Mouse (Mus musculus) regulatory T cell (primary cell): ENCODE measurements at regions not wholly inside any gene's neighbourhood (a gene's known extent, or its start where the extent isn't known, plus 50 kb on each side); places are given as distances from the start of the nearest gene placed in this dataset.
"Not testable (repeated sequence)": the region's sequence is repeated elsewhere in the genome, so short reads cannot be mapped to it uniquely, and the experiment has no call there.

ENCODE experiments used
- in situ Hi-C: fragments of 300-600 bp; cut with MboI, MseI; formaldehyde crosslinking; loops from one replicate; pipeline ENCODE4 v1.15.1; 2025; ENCODE audit warnings: high pct_unique_total_duplicates

DNA sequence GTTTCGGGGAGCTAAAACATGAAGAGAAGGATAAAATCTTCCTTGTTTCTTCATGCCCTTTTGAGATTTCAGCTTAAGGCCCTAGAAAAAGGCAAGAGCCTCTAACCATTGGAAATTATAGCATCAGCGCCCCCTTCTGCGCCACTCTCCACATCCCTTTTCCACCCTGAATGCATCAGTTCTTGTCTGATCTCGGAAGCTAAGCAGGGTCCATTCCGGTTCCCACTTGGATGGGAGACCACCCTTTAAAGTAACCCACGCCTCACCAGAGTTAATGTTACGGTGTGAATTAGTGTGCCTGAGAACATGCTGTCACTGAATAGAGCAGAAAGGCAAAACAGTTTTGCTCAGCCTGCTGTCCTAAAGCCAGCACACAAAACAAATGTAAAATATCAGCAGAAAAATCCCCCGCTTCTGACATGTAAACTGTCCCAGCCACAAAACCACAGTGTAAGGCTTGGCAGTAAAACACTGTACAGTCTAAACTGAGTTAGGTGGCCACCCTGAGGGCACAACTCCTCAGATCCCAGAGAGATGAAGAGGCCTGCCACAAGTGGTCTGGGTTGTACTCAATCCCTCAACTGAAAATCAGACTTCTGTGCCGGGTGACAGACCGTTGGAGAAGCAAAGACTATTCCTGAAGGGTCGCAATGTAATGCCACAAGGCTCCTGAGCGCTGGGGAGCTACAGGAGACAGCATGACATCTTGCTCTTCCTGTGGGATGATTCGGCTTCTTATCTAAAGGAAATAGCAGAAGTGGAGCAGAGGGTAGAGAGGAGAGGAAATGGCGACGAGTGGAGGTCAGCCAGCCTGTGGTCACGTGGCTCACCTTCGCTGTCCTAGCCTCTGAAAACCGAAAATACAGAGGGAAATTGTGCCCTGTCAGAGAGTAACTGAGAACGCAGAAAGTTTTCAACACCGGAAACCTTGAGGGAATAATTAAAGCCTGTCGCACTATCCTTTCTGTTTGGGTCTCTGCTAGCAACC lies 176.2 kb downstream of the Kctd12 start:
- in situ Hi-C loops: loop anchor here (10.0 kb wide), 1 partner anchor 179 kb away; the partner anchor contains the start of gene Kctd12

DNA sequence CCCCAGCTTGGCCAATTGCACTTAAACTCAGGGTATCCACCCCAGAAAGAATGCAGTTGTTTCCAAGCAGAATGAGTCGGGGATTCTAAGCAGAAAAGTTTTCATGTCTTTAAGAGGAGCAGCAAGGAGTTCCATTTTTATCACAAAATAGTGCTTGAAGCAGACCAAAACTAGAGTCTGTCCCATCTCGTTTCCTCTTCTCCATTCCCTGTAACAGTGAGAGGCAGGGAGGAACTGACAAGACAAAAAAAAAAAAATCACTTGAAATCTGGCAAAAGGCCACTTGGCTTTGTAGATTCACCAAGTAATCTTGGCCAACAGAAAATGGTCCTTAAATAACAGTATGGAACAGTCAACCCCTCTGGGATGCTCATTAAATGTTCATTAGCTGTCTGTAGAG lies 186.8 kb downstream of the Kctd12 start:
- in situ Hi-C loops: no loop called here

- in situ Hi-C loops: no loop called here
Observed at GRCm38 (mm10) chr14:102794898-102795297, 187.5 kb downstream of the Kctd12 start.

DNA sequence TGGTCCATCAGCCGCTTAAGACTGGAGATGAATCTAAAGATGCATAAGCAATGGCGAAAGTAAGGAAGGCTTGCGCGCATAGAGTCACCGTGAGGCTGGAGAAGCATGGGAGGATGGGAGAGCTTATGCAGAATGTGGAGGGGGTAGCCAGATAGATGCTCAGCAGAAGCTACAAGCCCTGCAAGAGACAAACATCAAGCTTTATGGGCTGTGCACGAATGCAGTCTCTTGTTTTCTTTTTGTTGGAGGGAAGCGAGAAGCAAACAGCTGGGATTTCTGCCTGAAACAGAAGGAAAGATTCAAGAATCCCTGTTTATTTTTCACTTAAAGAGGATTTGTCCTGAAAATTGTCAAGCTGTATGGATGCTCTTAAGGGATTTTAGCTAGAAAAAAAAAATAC lies 188.7 kb downstream of the Kctd12 start:
- in situ Hi-C loops: no loop called here

- in situ Hi-C loops: no loop called here
Observed at GRCm38 (mm10) chr14:102790916-102791315, 191.5 kb downstream of the Kctd12 start.

DNA sequence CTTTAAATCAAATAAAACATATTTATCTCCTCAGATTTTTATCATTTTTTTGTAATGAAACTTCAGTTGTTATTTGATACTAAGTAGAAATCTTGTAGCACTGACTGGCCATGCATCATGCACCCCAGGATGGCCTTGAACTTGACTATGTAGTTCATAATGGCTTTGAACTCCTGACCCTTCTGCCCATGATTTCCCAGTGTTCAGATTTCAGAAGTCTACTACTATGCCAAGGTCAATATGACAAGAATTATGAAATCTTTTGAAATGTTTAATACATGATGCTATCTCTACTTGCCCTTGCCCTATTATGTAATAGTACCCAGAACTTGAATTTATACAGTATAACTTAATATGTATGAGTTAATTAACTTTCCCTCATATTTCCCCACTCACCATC lies 200.2 kb downstream of the Kctd12 start:
- in situ Hi-C loops: no loop called here

DNA sequence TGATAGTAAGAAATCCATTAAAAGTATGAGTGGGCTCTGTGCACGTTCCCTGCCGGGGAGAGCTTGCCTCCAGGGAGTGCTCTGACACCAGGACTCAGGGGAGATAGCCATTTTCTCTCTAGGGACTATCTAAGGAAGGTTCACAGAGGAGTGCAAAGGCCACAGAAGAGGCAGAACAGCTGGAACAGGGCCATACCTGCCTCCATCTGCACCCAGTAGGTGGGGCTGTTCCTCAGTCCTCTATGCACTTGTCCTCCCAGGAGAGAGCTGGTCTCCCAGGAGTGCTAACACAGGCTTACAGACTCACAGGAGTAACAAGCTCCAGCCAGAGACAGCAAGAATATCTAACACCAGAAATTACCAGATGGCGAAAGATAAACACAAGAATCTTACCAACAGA lies 212.7 kb downstream of the Kctd12 start:
- in situ Hi-C loops: no loop called here

DNA sequence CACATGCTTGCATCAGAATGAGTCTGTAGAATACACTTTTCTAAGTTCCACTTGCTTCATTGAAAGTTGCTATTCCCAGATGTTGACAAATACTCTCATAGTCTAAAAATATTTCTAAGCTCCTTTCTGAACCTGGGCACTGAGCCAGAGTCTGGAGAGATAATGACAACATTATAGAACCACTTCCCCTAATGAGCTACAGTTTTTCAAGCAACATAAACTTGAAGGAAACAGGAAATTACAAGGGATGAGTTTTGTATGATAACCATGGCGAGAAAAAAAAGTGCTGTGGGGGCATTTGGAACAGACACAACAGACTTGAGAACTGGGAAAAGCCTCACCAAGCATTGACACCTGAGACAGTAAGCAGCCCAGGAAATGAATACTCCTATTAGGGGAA lies 233.8 kb downstream of the Kctd12 start:
- in situ Hi-C loops: no loop called here

- in situ Hi-C loops: no loop called here
Observed at GRCm38 (mm10) chr14:102742331-102742730, 240.1 kb downstream of the Kctd12 start.

DNA sequence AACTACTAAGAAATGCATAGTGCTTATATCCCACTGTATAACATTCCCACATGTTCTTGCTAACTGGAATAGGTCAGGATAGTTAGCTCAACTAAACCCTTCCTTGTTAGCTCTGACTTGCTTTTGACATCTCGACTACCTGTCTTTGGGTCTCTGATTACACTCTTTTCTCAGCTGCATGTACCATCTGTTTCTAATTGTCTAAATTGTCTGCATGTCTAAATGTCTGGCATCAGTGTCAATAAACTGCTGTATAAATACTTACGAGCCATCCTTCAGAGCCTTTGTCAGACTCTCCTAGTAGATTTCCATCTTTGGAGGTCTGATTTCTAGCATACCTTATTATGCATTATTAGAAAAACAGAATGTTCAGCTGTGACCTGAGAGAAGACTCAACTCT lies 245.8 kb downstream of the Kctd12 start:
- in situ Hi-C loops: no loop called here

DNA sequence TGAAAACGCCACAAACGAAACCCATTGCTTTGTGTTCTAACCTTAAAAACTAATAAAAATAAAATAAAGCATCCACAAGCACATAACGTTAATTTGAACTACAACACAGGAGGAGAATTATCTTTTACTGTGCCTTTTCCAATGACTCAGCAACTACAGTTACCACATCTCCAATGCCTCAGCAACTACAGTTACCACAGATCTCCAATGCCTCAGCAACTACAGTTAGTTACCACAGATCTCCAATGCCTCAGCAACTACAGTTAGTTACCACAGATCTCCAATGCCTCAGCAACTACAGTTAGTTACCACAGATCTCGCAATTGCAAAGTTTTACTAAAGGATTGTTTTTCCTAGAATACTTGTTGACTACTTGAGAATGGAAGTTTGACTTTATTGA lies 248.7 kb downstream of the Kctd12 start:
- in situ Hi-C loops: not testable (repeated sequence)

- in situ Hi-C loops: no loop called here
Observed at GRCm38 (mm10) chr14:102731746-102732145, 250.7 kb downstream of the Kctd12 start.

DNA sequence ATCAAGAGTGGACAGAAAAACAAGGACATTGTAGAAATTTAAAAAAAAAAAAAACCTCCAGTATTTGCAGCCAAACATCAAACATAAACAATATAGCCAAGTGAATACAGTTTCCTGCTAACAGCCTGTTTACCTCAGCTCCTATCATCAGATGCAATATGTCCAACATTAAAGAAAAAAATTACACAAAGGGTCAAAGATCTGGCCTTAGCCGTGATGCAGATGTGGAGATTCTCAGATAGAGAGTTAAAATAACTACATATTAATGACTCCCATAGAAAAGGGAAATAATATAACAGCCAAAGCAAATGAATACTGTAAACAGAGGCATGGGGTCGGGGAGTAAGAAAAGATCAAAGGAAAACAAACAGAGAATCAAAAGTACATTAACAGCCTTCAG lies 259.8 kb downstream of the Kctd12 start:
- in situ Hi-C loops: no loop called here

- in situ Hi-C loops: no loop called here
Observed at GRCm38 (mm10) chr14:102718558-102718957, 263.9 kb downstream of the Kctd12 start.

GRCm38 (mm10) chr14:102712600-102712999 lies 269.8 kb downstream of the Kctd12 start:
- in situ Hi-C loops: no loop called here

GRCm38 (mm10) chr14:102706704-102707336 lies 275.6 kb downstream of the Kctd12 start:
- in situ Hi-C loops: no loop called here

- in situ Hi-C loops: no loop called here
Observed at GRCm38 (mm10) chr14:102701108-102701507, 281.3 kb downstream of the Kctd12 start.

- in situ Hi-C loops: no loop called here
Observed at GRCm38 (mm10) chr14:102700457-102700856, 282.0 kb downstream of the Kctd12 start.

DNA sequence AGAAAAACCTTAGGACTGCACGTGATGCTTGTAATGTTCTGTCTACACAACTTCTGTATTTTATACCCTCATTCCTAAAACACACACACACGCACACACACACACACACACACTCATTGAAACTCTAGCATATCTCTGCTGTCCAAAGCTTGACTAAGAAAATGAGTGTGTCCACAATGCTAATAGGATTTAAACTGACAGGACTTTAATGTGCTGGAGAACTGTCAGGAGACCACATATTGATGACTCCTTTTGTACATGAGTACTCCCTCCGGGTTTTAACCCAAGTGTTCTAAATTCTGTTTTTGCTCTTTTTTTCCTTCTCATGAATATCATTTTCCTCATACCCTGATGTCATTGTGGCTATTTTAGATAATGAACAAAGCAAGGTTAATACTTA lies 283.4 kb downstream of the Kctd12 start:
- in situ Hi-C loops: no loop called here

DNA sequence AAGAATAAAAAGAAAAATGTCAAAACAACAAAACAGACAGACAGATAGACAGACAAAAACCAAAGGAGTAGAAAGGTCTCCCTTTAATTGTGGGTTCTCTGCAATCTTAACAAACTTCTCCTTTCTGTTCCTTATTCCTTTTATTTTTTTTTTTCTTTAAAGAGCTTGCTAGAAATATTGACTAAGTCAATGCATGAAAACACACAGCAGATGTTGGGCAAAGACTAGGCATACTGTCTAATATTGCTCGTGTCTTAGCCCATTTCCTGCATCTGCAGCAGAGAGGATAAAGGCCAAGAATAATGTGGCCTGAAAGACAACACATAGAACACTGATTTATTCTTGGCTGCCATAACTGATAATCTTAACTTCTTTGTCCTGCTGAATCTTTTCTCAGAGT lies 295.6 kb downstream of the Kctd12 start:
- in situ Hi-C loops: no loop called here

GRCm38 (mm10) chr14:102676582-102676981 lies 305.9 kb downstream of the Kctd12 start:
- in situ Hi-C loops: no loop called here

DNA sequence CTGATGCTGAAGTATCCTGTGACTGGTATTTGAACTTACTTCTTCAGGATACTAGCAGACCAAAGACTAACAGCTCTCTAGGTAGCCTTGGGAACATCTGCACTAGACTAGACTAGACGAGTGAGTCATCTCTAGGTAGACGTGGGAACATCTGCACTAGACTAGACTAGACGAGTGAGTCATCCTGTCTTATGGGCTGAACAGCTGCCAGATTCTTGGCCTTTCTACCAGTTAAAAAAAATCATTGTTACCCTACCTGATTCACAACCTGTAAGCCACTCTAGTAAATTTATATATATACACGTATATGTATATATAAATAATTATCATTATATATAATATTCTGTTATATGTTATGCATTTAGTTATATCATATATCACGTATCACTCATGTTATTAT lies 307.8 kb downstream of the Kctd12 start:
- in situ Hi-C loops: no loop called here

GRCm38 (mm10) chr14:102673724-102674123 lies 308.7 kb downstream of the Kctd12 start:
- in situ Hi-C loops: no loop called here
